Mouse (Mus musculus): Measurements from ENCODE around the gene Cilp. TPM values are rescaled to one million over a fixed set of nuclear protein-coding genes. Genes with fewer than 3 reads are reported as not detected.
A peak's percentile ranks its signal among the peaks of the same experiment; 100 is the strongest.

Cilp gene
- total and polyA plus RNA-seq, 2 experiments = 0.15 to 0.18 TPM

DNA sequence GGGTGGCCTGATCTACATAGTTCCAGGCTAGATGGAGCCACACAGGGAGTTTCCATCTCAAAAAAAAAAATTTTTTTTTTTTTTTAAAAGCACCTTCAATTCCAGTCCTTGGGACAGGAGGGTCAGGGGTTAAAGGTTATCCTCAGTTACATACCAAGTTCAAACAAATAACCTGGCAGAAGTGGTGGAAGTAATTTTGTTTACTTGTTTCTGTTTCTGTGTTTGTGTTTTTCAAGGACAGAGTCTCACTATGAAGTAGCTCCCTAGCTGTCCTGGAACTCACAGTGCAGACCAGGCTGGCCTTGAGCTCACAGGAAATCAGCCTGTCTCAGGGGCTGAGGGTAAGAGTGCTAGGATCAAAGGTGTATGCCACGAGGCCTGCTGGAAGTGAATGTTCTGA lies 29.4 kb upstream of the Cilp start:
- Histone ChIP-seq H3K9ac (ENCODE audit: low read depth, low read length) (peak overlapping the region; percentile 72), H3K79me2 (ENCODE audit: control insufficient read depth, insufficient read depth, low read length) (no peaks in the 10 kb centered on the region), H3K27ac (replicated peaks; ENCODE audit: insufficient read depth, low read depth, low read length) (peak overlapping the region; percentile 88), H3K36me3 (ENCODE audit: control insufficient read depth, insufficient read depth, low read length) (peaks cover 19% of the 10 kb centered on the region), H3K4me1 (ENCODE audit: control insufficient read depth, insufficient read depth, low read length) (peaks cover 28% of the 10 kb centered on the region), H3K27me3 (ENCODE audit: control insufficient read depth, insufficient read depth, low read length) (no peaks in the 10 kb centered on the region), H3K4me3 (ENCODE audit: insufficient read depth, low read depth, low read length) (no peak overlapping the region)
- peak; percentile 97 for DNase-seq (ENCODE audit: extremely low read depth, low read depth, low spot score)
- WGBS = 0% methylated on average over 1 of the region's 1 CpGs
- TF ChIP-seq POLR2A (IDR thresholded peaks at IDR 0.05; ENCODE audit: extremely low read depth, insufficient read depth, low read length) = no peak
- no peak for TF ChIP-seq CTCF (IDR thresholded peaks at IDR 0.05; ENCODE audit: low read depth, low read length)

DNA sequence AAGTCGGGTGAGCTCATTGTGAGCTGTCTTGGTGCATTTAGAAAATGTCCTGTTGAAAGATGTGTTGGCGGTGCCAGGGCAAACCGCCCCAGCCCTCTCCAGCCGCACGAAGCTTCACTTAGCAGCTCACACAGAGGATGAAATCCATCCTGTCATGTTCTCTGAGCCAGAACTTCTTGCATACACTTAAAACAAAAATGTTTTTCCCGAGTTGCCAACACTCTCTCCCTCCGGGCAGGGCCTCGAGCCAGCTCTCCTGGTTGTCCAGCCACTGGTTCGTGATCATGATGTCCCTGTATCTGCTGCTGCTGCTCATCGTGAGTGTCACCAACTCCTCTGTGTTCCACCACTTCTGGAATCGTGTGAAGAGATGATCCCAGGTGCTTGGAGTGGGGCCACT lies 27.4 kb upstream of the Cilp start:
- no peaks in the 10 kb centered on the region for H3K27me3 ChIP-seq (ENCODE audit: control insufficient read depth, insufficient read depth, low read length)
- 89% methylated on average over 11 of the region's 11 CpGs for WGBS
- DNase-seq (ENCODE audit: extremely low read depth, low read depth, low spot score) = no peak
- H3K27ac ChIP-seq (replicated peaks; ENCODE audit: insufficient read depth, low read depth, low read length) = no peak overlapping the region
- no peak overlapping the region for H3K9ac ChIP-seq (ENCODE audit: low read depth, low read length)
- no peak overlapping the region for H3K4me3 ChIP-seq (ENCODE audit: insufficient read depth, low read depth, low read length)
- TF ChIP-seq CTCF (IDR thresholded peaks at IDR 0.05; ENCODE audit: low read depth, low read length) (no peak), POLR2A (IDR thresholded peaks at IDR 0.05; ENCODE audit: extremely low read depth, insufficient read depth, low read length) (no peak)
- H3K79me2 ChIP-seq (ENCODE audit: control insufficient read depth, insufficient read depth, low read length) = no peaks in the 10 kb centered on the region
- H3K4me1 ChIP-seq (ENCODE audit: control insufficient read depth, insufficient read depth, low read length) = peaks cover 24% of the 10 kb centered on the region
- peaks cover 17% of the 10 kb centered on the region for H3K36me3 ChIP-seq (ENCODE audit: control insufficient read depth, insufficient read depth, low read length)

DNA sequence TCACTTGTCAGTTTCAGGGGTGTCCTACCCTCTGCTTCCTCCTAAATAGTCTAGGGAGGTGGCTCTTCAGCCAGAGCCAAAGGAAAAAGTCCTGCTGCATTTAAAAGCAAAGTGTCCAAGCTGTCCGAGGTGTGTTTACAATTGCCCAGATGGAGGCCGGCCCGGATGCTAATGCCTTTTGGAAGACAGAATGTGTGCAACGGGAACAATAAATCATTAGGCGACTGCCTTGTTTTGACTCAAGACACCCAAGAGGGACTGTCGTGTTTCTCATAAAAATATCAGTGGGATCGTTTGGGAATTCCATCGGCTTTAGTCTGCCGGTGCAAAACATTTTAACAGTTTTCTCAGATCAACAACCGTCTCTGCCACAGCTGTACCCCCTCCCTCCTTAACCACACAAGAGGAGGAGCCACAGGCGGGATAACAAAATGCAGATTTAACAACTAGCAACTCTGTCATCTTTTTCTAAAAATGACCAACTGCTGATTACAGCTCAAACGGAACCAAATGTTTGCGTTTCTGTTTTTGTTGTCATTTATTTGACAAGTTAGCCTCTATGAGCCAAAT lies 26.7 kb upstream of the Cilp start:
- Histone ChIP-seq H3K27ac (replicated peaks; ENCODE audit: insufficient read depth, low read depth, low read length) (no peak overlapping the region), H3K79me2 (ENCODE audit: control insufficient read depth, insufficient read depth, low read length) (no peaks in the 10 kb centered on the region), H3K4me3 (ENCODE audit: insufficient read depth, low read depth, low read length) (no peak overlapping the region), H3K4me1 (ENCODE audit: control insufficient read depth, insufficient read depth, low read length) (peaks cover 20% of the 10 kb centered on the region), H3K9ac (ENCODE audit: low read depth, low read length) (no peak overlapping the region), H3K27me3 (ENCODE audit: control insufficient read depth, insufficient read depth, low read length) (no peaks in the 10 kb centered on the region), H3K36me3 (ENCODE audit: control insufficient read depth, insufficient read depth, low read length) (peaks cover 17% of the 10 kb centered on the region)
- WGBS = 84% methylated on average over 13 of the region's 13 CpGs
- no peak for DNase-seq (ENCODE audit: extremely low read depth, low read depth, low spot score)
- TF ChIP-seq POLR2A (IDR thresholded peaks at IDR 0.05; ENCODE audit: extremely low read depth, insufficient read depth, low read length) (no peak), CTCF (IDR thresholded peaks at IDR 0.05; ENCODE audit: low read depth, low read length) (no peak)

DNA sequence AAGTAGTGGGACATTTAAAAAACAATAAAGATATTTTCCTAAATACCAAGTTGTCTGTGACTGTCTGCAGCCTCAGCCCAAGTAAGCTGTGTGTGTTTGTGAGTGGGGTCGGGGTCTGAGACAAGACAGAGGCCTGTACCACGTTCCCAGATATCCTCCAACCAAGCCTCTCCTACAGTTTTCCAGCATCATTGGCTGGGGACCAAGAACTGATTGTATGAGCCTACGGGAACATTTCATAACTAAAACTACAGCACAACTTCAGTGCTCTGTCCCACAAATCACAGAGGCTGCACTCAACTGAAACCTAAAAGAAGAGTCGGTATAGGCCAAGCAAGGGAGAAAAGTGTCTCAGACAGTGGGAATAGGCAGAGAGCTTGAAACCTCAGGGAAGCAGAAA lies 25.8 kb upstream of the Cilp start:
- peaks cover 23% of the 10 kb centered on the region for H3K4me1 ChIP-seq (ENCODE audit: control insufficient read depth, insufficient read depth, low read length)
- H3K79me2 ChIP-seq (ENCODE audit: control insufficient read depth, insufficient read depth, low read length) = no peaks in the 10 kb centered on the region
- DNase-seq (ENCODE audit: extremely low read depth, low read depth, low spot score) = no peak
- no peak overlapping the region for H3K27ac ChIP-seq (replicated peaks; ENCODE audit: insufficient read depth, low read depth, low read length)
- H3K9ac ChIP-seq (ENCODE audit: low read depth, low read length) = no peak overlapping the region
- no peak for TF ChIP-seq CTCF (IDR thresholded peaks at IDR 0.05; ENCODE audit: low read depth, low read length)
- TF ChIP-seq POLR2A (IDR thresholded peaks at IDR 0.05; ENCODE audit: extremely low read depth, insufficient read depth, low read length) = no peak
- H3K27me3 ChIP-seq (ENCODE audit: control insufficient read depth, insufficient read depth, low read length) = no peaks in the 10 kb centered on the region
- 89% methylated on average over 4 of the region's 4 CpGs for WGBS
- H3K36me3 ChIP-seq (ENCODE audit: control insufficient read depth, insufficient read depth, low read length) = peaks cover 17% of the 10 kb centered on the region
- no peak overlapping the region for H3K4me3 ChIP-seq (ENCODE audit: insufficient read depth, low read depth, low read length)

DNA sequence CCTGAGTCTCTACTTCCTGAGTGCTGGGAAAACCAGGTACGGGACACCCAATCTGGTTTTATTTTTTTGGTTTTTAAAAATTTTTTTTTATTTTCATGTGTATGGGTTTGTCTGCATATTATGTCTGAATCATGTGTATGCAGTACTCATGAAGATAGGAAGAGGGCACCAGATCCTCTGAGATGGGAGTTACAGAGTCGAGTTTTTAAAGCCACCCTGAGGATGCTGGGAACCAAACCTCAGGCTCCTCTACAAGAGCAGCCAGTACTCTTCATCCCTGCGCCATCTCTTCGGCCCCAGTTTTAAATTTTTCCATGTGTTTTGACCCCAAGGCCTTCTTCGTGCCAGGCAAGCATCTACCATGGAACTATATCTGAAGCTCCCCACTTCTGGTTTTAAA lies 25.2 kb upstream of the Cilp start:
- peaks cover 17% of the 10 kb centered on the region for H3K36me3 ChIP-seq (ENCODE audit: control insufficient read depth, insufficient read depth, low read length)
- DNase-seq (ENCODE audit: extremely low read depth, low read depth, low spot score) = no peak
- H3K4me1 ChIP-seq (ENCODE audit: control insufficient read depth, insufficient read depth, low read length) = peaks cover 22% of the 10 kb centered on the region
- 96% methylated on average over 5 of the region's 5 CpGs for WGBS
- H3K27ac ChIP-seq (replicated peaks; ENCODE audit: insufficient read depth, low read depth, low read length) = no peak overlapping the region
- no peak overlapping the region for H3K4me3 ChIP-seq (ENCODE audit: insufficient read depth, low read depth, low read length)
- H3K79me2 ChIP-seq (ENCODE audit: control insufficient read depth, insufficient read depth, low read length) = no peaks in the 10 kb centered on the region
- H3K9ac ChIP-seq (ENCODE audit: low read depth, low read length) = no peak overlapping the region
- TF ChIP-seq POLR2A (IDR thresholded peaks at IDR 0.05; ENCODE audit: extremely low read depth, insufficient read depth, low read length) = no peak
- no peak for TF ChIP-seq CTCF (IDR thresholded peaks at IDR 0.05; ENCODE audit: low read depth, low read length)
- H3K27me3 ChIP-seq (ENCODE audit: control insufficient read depth, insufficient read depth, low read length) = no peaks in the 10 kb centered on the region

DNA sequence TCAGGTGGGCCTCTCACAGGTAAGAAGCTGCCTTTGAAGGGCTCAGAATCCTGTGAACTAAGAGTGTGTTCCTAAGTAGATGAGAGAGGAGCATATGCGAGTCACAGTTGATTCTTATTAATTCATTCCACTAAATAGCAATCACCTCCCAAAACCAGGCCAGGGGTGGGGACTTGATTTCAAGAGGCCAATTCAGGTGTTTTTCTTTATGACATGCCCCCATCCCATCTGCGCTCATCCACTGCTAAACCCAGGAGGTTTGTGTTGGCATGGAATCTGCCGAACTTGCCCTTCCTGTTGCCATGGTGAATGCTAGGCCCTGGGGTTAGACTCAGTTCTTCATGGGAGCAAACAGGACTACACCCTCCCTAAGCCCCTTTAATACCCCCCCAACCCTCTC lies 24.4 kb upstream of the Cilp start:
- peaks cover 17% of the 10 kb centered on the region for H3K4me1 ChIP-seq (ENCODE audit: control insufficient read depth, insufficient read depth, low read length)
- H3K4me3 ChIP-seq (ENCODE audit: insufficient read depth, low read depth, low read length) = no peak overlapping the region
- no peak overlapping the region for H3K9ac ChIP-seq (ENCODE audit: low read depth, low read length)
- H3K27ac ChIP-seq (replicated peaks; ENCODE audit: insufficient read depth, low read depth, low read length) = no peak overlapping the region
- H3K27me3 ChIP-seq (ENCODE audit: control insufficient read depth, insufficient read depth, low read length) = no peaks in the 10 kb centered on the region
- no peaks in the 10 kb centered on the region for H3K79me2 ChIP-seq (ENCODE audit: control insufficient read depth, insufficient read depth, low read length)
- peaks cover 17% of the 10 kb centered on the region for H3K36me3 ChIP-seq (ENCODE audit: control insufficient read depth, insufficient read depth, low read length)
- TF ChIP-seq CTCF (IDR thresholded peaks at IDR 0.05; ENCODE audit: low read depth, low read length) (no peak), POLR2A (IDR thresholded peaks at IDR 0.05; ENCODE audit: extremely low read depth, insufficient read depth, low read length) (no peak)
- WGBS = 84% methylated on average over 3 of the region's 3 CpGs
- DNase-seq (ENCODE audit: extremely low read depth, low read depth, low spot score) = no peak
